Mouse (Mus musculus) lung, adult 2 months (tissue): ENCODE measurements around the gene Trh. TPM values are rescaled to one million over a fixed set of nuclear protein-coding genes. Genes with fewer than 3 reads are reported as not detected.

Experiments
- DNase-seq: peaks from one replicate; pipeline ENCODE4 v3.0.0; 2022
- H3K4me1 ChIP-seq: fragments of 200-500 bp; 2 replicates; pipeline ENCODE4 v1.6.1; 2011; ENCODE audit warnings: low read length; ENCODE audit not compliant: control insufficient read depth, insufficient read depth
- H3K4me3 ChIP-seq: fragments of 200-500 bp; replicated peaks from 2 replicates; pipeline ENCODE3; 2011; ENCODE audit warnings: low read depth, mild to moderate bottlenecking, control low read depth, low read length; ENCODE audit errors: extremely low read depth
- CTCF ChIP-seq: fragments of 200-500 bp; IDR thresholded peaks from 2 replicates; pipeline ENCODE4 v1.5.1; 2011; ENCODE audit warnings: mild to moderate bottlenecking, low read length, control low read depth; ENCODE audit not compliant: insufficient read depth
- POLR2A ChIP-seq: fragments of 200-500 bp; IDR thresholded peaks from 2 replicates; pipeline ENCODE4 v1.6.1; 2011; ENCODE audit warnings: low read depth, mild to moderate bottlenecking, control low read depth, low read length, borderline replicate concordance; ENCODE audit errors: extremely low read depth
- WGBS: fragments of 180-500 bp; shearing (Covaris S2); methylation state at CpG from one replicate; pipeline ENCODE4 v1.1.7; 2018; 5-methylcytosine and 5-hydroxymethylcytosine counted together
- polyA plus RNA-seq: library from polyadenylated mRNA; depleted of rRNA; stranded (reverse); fragments of >200 nt; gene quantifications from 2 replicates; pipeline ENCODE4 v1.2.3, GENCODE M21; 2012

Gene Trh
- polyA plus RNA-seq, 1 experiment: not detected

DNA sequence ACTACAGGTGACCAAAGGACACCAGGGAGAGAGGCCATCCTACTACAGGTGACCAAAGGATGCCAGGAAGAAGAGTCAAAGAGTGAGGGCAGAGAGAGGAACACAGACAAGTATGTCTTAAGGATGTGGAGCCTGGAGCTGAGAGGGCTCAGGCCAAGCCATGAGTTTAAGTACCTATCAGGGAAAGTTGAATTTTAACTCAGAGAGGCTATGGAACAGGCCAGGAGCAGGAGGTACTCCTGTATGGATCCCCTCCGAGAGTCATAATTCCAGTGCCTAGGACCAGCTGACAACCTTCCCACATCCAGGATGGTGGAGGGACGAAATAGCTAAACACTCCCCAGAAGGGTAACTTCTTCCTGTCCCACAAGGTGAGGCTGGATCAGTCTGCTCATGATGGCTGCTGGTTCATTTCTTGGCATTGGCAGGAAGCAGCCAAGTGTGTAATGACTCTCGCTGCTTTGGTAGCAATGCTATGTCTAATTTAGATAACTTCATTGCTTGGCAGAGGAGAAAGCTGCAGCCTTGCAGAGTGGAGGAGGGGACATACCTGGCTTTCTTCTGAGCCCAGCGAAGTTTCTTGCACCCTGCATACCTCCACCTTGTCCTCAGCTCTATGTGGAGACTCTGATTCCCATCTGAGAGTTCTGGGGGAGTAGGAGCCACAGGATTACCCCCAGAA, 16.9 kb upstream of the Trh start:
- no peak for TF ChIP-seq POLR2A
- TF ChIP-seq CTCF: no peak

DNA sequence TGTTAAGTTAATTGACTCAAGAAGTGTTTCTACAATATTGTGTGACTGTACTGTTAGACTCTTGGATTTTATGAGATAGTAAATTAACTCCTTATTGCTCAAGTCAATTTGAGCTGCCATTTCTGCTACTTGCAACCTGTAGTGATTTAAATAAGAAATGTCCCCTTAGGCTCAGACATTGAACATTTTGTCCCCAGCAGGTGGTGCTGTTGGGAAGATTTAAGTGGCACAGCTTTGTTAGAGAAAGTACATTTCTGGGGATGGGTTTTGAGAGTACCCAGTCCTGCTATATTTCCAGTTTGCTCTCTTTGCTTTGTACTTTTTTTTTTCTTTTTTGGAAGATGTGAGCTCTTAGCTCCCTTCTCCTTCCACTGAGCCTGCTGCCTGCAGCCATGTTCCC, 10.9 kb upstream of the Trh start:
- Histone ChIP-seq H3K4me3 (no peak overlapping the region), H3K4me1 (no peaks in the 10 kb centered on the region)
- TF ChIP-seq CTCF (no peak), POLR2A (no peak)
- DNase-seq: no peak

More for the DNA sequence above, 16.9 kb upstream of the Trh start:
- WGBS: 67% methylated on average over 4 of the region's 4 CpGs
- DNase-seq: no peak
- no peak overlapping the region for H3K4me3 ChIP-seq
- no peaks in the 10 kb centered on the region for H3K4me1 ChIP-seq

GRCm38 (mm10) chr6:92253253-92253870, 8.9 kb upstream of the Trh start:
- Histone ChIP-seq H3K4me3 (no peak overlapping the region), H3K4me1 (no peaks in the 10 kb centered on the region)
- DNase-seq: no peak
- no peak for TF ChIP-seq CTCF
- TF ChIP-seq POLR2A: no peak
- WGBS: 49% methylated on average over 3 of the region's 3 CpGs

GRCm38 (mm10) chr6:92247215-92247919, 2.9 kb upstream of the Trh start:
- Histone ChIP-seq H3K4me1 (no peaks in the 10 kb centered on the region), H3K4me3 (no peak overlapping the region)
- no peak for TF ChIP-seq POLR2A
- no peak for TF ChIP-seq CTCF
- no peak for DNase-seq
- WGBS: 35% methylated on average over 7 of the region's 7 CpGs

GRCm38 (mm10) chr6:92246335-92246734, 1.9 kb upstream of the Trh start:
- Histone ChIP-seq H3K4me1 (no peaks in the 10 kb centered on the region), H3K4me3 (no peak overlapping the region)
- DNase-seq: no peak
- WGBS: 44% methylated on average over 3 of the region's 3 CpGs
- TF ChIP-seq POLR2A (no peak), CTCF (no peak)

- WGBS: 54% methylated on average over 3 of the region's 3 CpGs
- Histone ChIP-seq H3K4me1 (no peaks in the 10 kb centered on the region), H3K4me3 (no peak overlapping the region)
- DNase-seq: peak; percentile 38
- TF ChIP-seq POLR2A (no peak), CTCF (no peak)
Observed at GRCm38 (mm10) chr6:92241178-92241906, 3.1 kb downstream of the Trh start.

DNA sequence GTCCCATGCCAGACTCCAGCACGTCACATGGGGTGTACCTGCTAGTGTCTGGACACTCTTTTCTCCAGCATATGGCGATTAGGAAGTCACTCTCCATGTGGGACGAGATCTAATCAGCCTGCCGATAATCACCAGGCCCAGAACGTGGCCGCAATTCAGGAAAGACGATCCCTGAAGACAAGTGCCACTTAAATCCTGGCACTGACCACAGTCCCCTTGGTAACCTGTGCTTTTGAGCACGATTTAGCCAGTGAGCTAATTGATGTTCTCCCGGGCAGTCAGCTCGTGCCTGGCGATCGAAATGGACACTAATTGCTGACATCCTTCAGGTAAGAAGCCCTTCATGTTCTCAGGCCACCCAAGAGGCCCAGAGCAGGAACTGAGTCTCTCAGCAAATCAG, 9.4 kb downstream of the Trh start:
- Histone ChIP-seq H3K4me1 (no peaks in the 10 kb centered on the region), H3K4me3 (no peak overlapping the region)
- DNase-seq: no peak
- 67% methylated on average over 12 of the region's 12 CpGs for WGBS
- TF ChIP-seq POLR2A (no peak), CTCF (no peak)

DNA sequence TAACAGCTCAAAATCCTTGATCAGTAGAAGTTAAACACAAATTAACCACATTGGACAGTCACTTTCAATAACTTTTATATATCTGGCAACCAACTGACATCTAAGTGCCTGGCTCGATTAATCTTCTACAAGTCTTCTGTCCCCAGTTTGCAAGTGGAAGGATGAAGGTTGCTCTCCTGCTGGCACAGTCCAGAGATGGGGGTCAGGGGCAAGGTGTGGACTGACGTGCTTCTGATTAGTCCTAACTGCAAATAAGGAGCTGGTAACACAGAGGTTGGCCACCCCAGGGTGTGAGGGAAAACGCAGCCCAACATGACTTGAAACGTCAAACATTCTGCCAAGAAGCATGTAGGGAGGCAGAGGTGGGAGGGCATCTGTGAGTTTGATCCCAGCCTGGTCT, 12.7 kb downstream of the Trh start:
- TF ChIP-seq CTCF (no peak), POLR2A (no peak)
- WGBS: 56% methylated on average over 4 of the region's 4 CpGs
- no peaks in the 10 kb centered on the region for H3K4me1 ChIP-seq
- no peak for DNase-seq
- H3K4me3 ChIP-seq: no peak overlapping the region

- no peak for DNase-seq
- H3K4me3 ChIP-seq: no peak overlapping the region
- TF ChIP-seq CTCF (no peak), POLR2A (no peak)
- WGBS: 32% methylated on average over 1 of the region's 1 CpGs
- H3K4me1 ChIP-seq: no peaks in the 10 kb centered on the region
Observed at GRCm38 (mm10) chr6:92231356-92231755, 13.1 kb downstream of the Trh start.
